Mouse (Mus musculus): ENCODE data around the gene Trhr2. TPM values are rescaled to one million over a fixed set of nuclear protein-coding genes. Genes with fewer than 3 reads are reported as not detected.

The Trhr2 gene
- polyA plus RNA-seq (2015; fragmentation: Nextera tagmentation; extraction: Ambion mirVana): 0.14 and 0.38 TPM in 2 replicates

GRCm38 (mm10) chr8:122360696-122361416 is at the start of gene Trhr2:
Gene Trhr2, minus strand, starts transcription at chr8:122360746.
- H3K9ac ChIP-seq: no peak within 1 kb of the TSS
- WGBS: 74% methylated on average over 7 of the region's 7 CpGs

GRCm38 (mm10) chr8:122407678-122408077 is 47.1 kb upstream of the Trhr2 start:
- Histone ChIP-seq H3K27ac (no peak overlapping the region), H3K9me3 (no peaks in the 10 kb centered on the region), H3K4me1 (no peaks in the 10 kb centered on the region), H3K4me2 (replicated peaks) (no peak overlapping the region), H3K9ac (no peak overlapping the region), H3K4me3 (no peak overlapping the region), H3K36me3 (peaks cover 99% of the 10 kb centered on the region), H3K27me3 (no peaks in the 10 kb centered on the region)
- ATAC-seq (ENCODE audit: low FRiP score, low read depth): no peak
- 95% methylated on average over 7 of the region's 7 CpGs for WGBS

More at GRCm38 (mm10) chr8:122360696-122361416, at the start of gene Trhr2:
- peaks cover 31% of the 10 kb centered on the region for H3K27me3 ChIP-seq
- ATAC-seq (ENCODE audit: low FRiP score, low read depth): no peak
- H3K9me3 ChIP-seq: no peaks in the 10 kb centered on the region
- no peaks in the 10 kb centered on the region for H3K36me3 ChIP-seq
- no peak within 1 kb of the TSS for H3K4me3 ChIP-seq
- H3K27ac ChIP-seq: no peak within 1 kb of the TSS
- H3K4me2 ChIP-seq (replicated peaks): no peak within 1 kb of the TSS
- H3K4me1 ChIP-seq: peaks cover 11% of the 10 kb centered on the region

GRCm38 (mm10) chr8:122405146-122405805 is 44.7 kb upstream of the Trhr2 start:
- Histone ChIP-seq H3K27ac (no peak overlapping the region), H3K4me3 (no peak overlapping the region), H3K9ac (no peak overlapping the region), H3K4me2 (replicated peaks) (no peak overlapping the region), H3K27me3 (no peaks in the 10 kb centered on the region), H3K9me3 (no peaks in the 10 kb centered on the region), H3K36me3 (peaks cover 98% of the 10 kb centered on the region), H3K4me1 (no peaks in the 10 kb centered on the region)
- ATAC-seq (ENCODE audit: low FRiP score, low read depth): no peak
- 89% methylated on average over 9 of the region's 9 CpGs for WGBS

- H3K4me2 ChIP-seq (replicated peaks): no peak overlapping the region
- no peak overlapping the region for H3K9ac ChIP-seq
- no peaks in the 10 kb centered on the region for H3K4me1 ChIP-seq
- no peak for ATAC-seq (ENCODE audit: low FRiP score, low read depth)
- no peak overlapping the region for H3K27ac ChIP-seq
- H3K4me3 ChIP-seq: no peak overlapping the region
- no peaks in the 10 kb centered on the region for H3K9me3 ChIP-seq
- H3K27me3 ChIP-seq: no peaks in the 10 kb centered on the region
- H3K36me3 ChIP-seq: peaks cover 85% of the 10 kb centered on the region
- WGBS: 95% methylated on average over 9 of the region's 9 CpGs
Measured at GRCm38 (mm10) chr8:122398186-122398585, 37.6 kb upstream of the Trhr2 start.

- Histone ChIP-seq H3K27me3 (no peaks in the 10 kb centered on the region), H3K9me3 (no peaks in the 10 kb centered on the region), H3K36me3 (peaks cover 79% of the 10 kb centered on the region), H3K27ac (no peak overlapping the region), H3K4me2 (replicated peaks) (no peak overlapping the region), H3K9ac (no peak overlapping the region), H3K4me1 (no peaks in the 10 kb centered on the region), H3K4me3 (no peak overlapping the region)
- ATAC-seq (ENCODE audit: low FRiP score, low read depth): no peak
- WGBS: 86% methylated on average over 6 of the region's 6 CpGs
Measured at GRCm38 (mm10) chr8:122395291-122395690, 34.7 kb upstream of the Trhr2 start.

- Histone ChIP-seq H3K9ac (no peak overlapping the region), H3K36me3 (peaks cover 78% of the 10 kb centered on the region), H3K4me1 (no peaks in the 10 kb centered on the region), H3K4me2 (replicated peaks) (no peak overlapping the region), H3K27ac (no peak overlapping the region), H3K4me3 (no peak overlapping the region), H3K27me3 (no peaks in the 10 kb centered on the region), H3K9me3 (no peaks in the 10 kb centered on the region)
- ATAC-seq (ENCODE audit: low FRiP score, low read depth): no peak
Measured at GRCm38 (mm10) chr8:122393717-122394116, 33.2 kb upstream of the Trhr2 start.

GRCm38 (mm10) chr8:122390758-122391157 is 30.2 kb upstream of the Trhr2 start:
- 84% methylated on average over 3 of the region's 3 CpGs for WGBS
- Histone ChIP-seq H3K36me3 (peaks cover 88% of the 10 kb centered on the region), H3K4me1 (no peaks in the 10 kb centered on the region), H3K4me2 (replicated peaks) (no peak overlapping the region), H3K27ac (no peak overlapping the region), H3K4me3 (no peak overlapping the region), H3K9me3 (no peaks in the 10 kb centered on the region), H3K9ac (no peak overlapping the region), H3K27me3 (no peaks in the 10 kb centered on the region)
- no peak for ATAC-seq (ENCODE audit: low FRiP score, low read depth)

GRCm38 (mm10) chr8:122389357-122389756 is 28.8 kb upstream of the Trhr2 start:
- H3K4me2 ChIP-seq (replicated peaks): no peak overlapping the region
- no peaks in the 10 kb centered on the region for H3K27me3 ChIP-seq
- no peak for ATAC-seq (ENCODE audit: low FRiP score, low read depth)
- H3K4me1 ChIP-seq: no peaks in the 10 kb centered on the region
- no peak overlapping the region for H3K9ac ChIP-seq
- WGBS: 85% methylated on average over 3 of the region's 3 CpGs
- no peak overlapping the region for H3K27ac ChIP-seq
- no peak overlapping the region for H3K4me3 ChIP-seq
- H3K36me3 ChIP-seq: peaks cover 92% of the 10 kb centered on the region
- no peaks in the 10 kb centered on the region for H3K9me3 ChIP-seq

- H3K9me3 ChIP-seq: no peaks in the 10 kb centered on the region
- WGBS: 90% methylated on average over 4 of the region's 4 CpGs
- H3K27ac ChIP-seq: no peak overlapping the region
- no peak overlapping the region for H3K4me3 ChIP-seq
- H3K4me1 ChIP-seq: peaks cover 6% of the 10 kb centered on the region
- H3K4me2 ChIP-seq (replicated peaks): no peak overlapping the region
- peaks cover 81% of the 10 kb centered on the region for H3K36me3 ChIP-seq
- H3K9ac ChIP-seq: no peak overlapping the region
- H3K27me3 ChIP-seq: no peaks in the 10 kb centered on the region
- ATAC-seq (ENCODE audit: low FRiP score, low read depth): no peak
Measured at GRCm38 (mm10) chr8:122383039-122383438, 22.5 kb upstream of the Trhr2 start.

- no peaks in the 10 kb centered on the region for H3K27me3 ChIP-seq
- no peaks in the 10 kb centered on the region for H3K9me3 ChIP-seq
- peak within 1 kb of the TSS; percentile 90 for H3K9ac ChIP-seq
- peak within 1 kb of the TSS; percentile 94 for H3K27ac ChIP-seq
- H3K36me3 ChIP-seq: peaks cover 25% of the 10 kb centered on the region
- peak within 1 kb of the TSS; percentile 93 for H3K4me3 ChIP-seq
- H3K4me1 ChIP-seq: peaks cover 25% of the 10 kb centered on the region
- peak within 1 kb of the TSS; percentile 90 for H3K4me2 ChIP-seq (replicated peaks)
- WGBS: under 1% methylated on average over 93 of the region's 107 CpGs
- peak; percentile 95 for ATAC-seq (ENCODE audit: low FRiP score, low read depth)
Measured at GRCm38 (mm10) chr8:122376365-122377231, 16.1 kb upstream of the Trhr2 start, which contains the start of gene Zc3h18. Gene Zc3h18, plus strand, starts transcription at chr8:122376609.

GRCm38 (mm10) chr8:122375751-122376364 is 15.3 kb upstream of the Trhr2 start:
- H3K4me2 ChIP-seq (replicated peaks): peak overlapping the region; percentile 68
- peaks cover 25% of the 10 kb centered on the region for H3K4me1 ChIP-seq
- WGBS: 23% methylated on average over 13 of the region's 13 CpGs
- no peak for ATAC-seq (ENCODE audit: low FRiP score, low read depth)
- no peaks in the 10 kb centered on the region for H3K27me3 ChIP-seq
- no peaks in the 10 kb centered on the region for H3K9me3 ChIP-seq
- H3K4me3 ChIP-seq: peak overlapping the region; percentile 93
- H3K27ac ChIP-seq: no peak overlapping the region
- H3K36me3 ChIP-seq: peaks cover 19% of the 10 kb centered on the region
- peak overlapping the region; percentile 59 for H3K9ac ChIP-seq
